Mouse (Mus musculus) layer of hippocampus, postnatal 36 days (tissue): ENCODE data around the gene Krtap4-7. TPM values are rescaled to one million over a fixed set of nuclear protein-coding genes. Genes with fewer than 3 reads are reported as not detected.
"Not testable (repeated sequence)": the region's sequence is repeated elsewhere in the genome, so short reads cannot be mapped to it uniquely, and the experiment has no call there.

Experiments used
- DNase-seq, 2 experiments: peaks; one replicate each; pipeline ENCODE4 v3.0.0; 2022
- total RNA-seq, 2 experiments: library from RNA; stranded (reverse); gene quantifications; 2 replicates each; pipeline ENCODE4 v1.2.3; 2021

Gene Krtap4-7
- total RNA-seq, 2 experiments from 2014 or later: not detected

- DNase-seq: not testable (repeated sequence)
These were observed 46.1 kb downstream of the Krtap4-7 start, which contains the start of gene Krtap9-3 for GRCm38 (mm10) chr11:99597742-99598141. Gene Krtap9-3 (minus strand): TSS chr11:99598105.

Other genes with a start within 250 kb of the Krtap4-7 start
- under 1 TPM; 0.61 to 0.97 TPM for gene Krt12, start 221.8 kb downstream of the Krtap4-7 start, total RNA-seq
- gene Krt20, start 205.9 kb downstream of the Krtap4-7 start, total RNA-seq: not detected
- gene Krt23, start 151.0 kb downstream of the Krtap4-7 start, total RNA-seq: not detected
- not detected for gene Krt39, start 122.8 kb downstream of the Krtap4-7 start, total RNA-seq
- not detected for gene Krt40, start 100.9 kb downstream of the Krtap4-7 start, total RNA-seq
- gene Krtap3-3, start 93.2 kb downstream of the Krtap4-7 start, total RNA-seq: not detected
- gene Krtap3-2, start 87.2 kb downstream of the Krtap4-7 start, total RNA-seq: not detected
- gene Gm11939, start 84.6 kb downstream of the Krtap4-7 start, total RNA-seq: not detected
- not detected for gene Krtap3-1, start 77.5 kb downstream of the Krtap4-7 start, total RNA-seq
- not detected for gene Krtap1-5, start 63.1 kb downstream of the Krtap4-7 start, total RNA-seq
- not detected for gene Krtap1-4, start 60.4 kb downstream of the Krtap4-7 start, total RNA-seq
- not detected for gene Krtap1-3, start 52.8 kb downstream of the Krtap4-7 start, total RNA-seq
- not detected for gene Krtap9-3, start 46.0 kb downstream of the Krtap4-7 start, total RNA-seq
- gene Gm11938, start 40.8 kb downstream of the Krtap4-7 start, total RNA-seq: not detected
- not detected for gene Gm11937, start 33.9 kb downstream of the Krtap4-7 start, total RNA-seq
- gene Krtap2-4, start 29.2 kb downstream of the Krtap4-7 start, total RNA-seq: not detected
- gene Gm11562, start 23.7 kb downstream of the Krtap4-7 start, total RNA-seq: not detected
- gene Krtap4-1, start 15.9 kb downstream of the Krtap4-7 start, total RNA-seq: not detected
- gene Krtap4-2, start 9.0 kb downstream of the Krtap4-7 start, total RNA-seq: not detected
- not detected for gene Gm11555, start 6.1 kb upstream of the Krtap4-7 start, total RNA-seq
- gene Gm11563, start 14.9 kb upstream of the Krtap4-7 start, total RNA-seq: not detected
- gene Krtap4-6, start 21.9 kb upstream of the Krtap4-7 start, total RNA-seq: not detected
- gene Gm14190, start 46.7 kb upstream of the Krtap4-7 start, total RNA-seq: not detected
- not detected for gene Gm14180, start 90.2 kb upstream of the Krtap4-7 start, total RNA-seq
- gene Gm11595, start 128.8 kb upstream of the Krtap4-7 start, total RNA-seq: not detected
- gene Krtap4-8, start 136.6 kb upstream of the Krtap4-7 start, total RNA-seq: not detected
- gene Krtap4-9, start 141.1 kb upstream of the Krtap4-7 start, total RNA-seq: not detected
- gene Gm11596, start 149.4 kb upstream of the Krtap4-7 start, total RNA-seq: not detected
- gene Gm11569, start 154.8 kb upstream of the Krtap4-7 start, total RNA-seq: not detected
- gene Gm11554, start 160.4 kb upstream of the Krtap4-7 start, total RNA-seq: not detected
- not detected for gene Krtap4-13, start 165.8 kb upstream of the Krtap4-7 start, total RNA-seq
- not detected for gene Gm11564, start 171.6 kb upstream of the Krtap4-7 start, total RNA-seq
- gene 2300003K06Rik, start 194.0 kb upstream of the Krtap4-7 start, total RNA-seq: not detected
- not detected for gene Krtap4-16, start 207.5 kb upstream of the Krtap4-7 start, total RNA-seq
- gene Gm11568, start 213.8 kb upstream of the Krtap4-7 start, total RNA-seq: not detected
- gene Gm11559, start 220.4 kb upstream of the Krtap4-7 start, total RNA-seq: not detected
- gene Krtap9-1, start 229.3 kb upstream of the Krtap4-7 start, total RNA-seq: not detected
- not detected for gene Gm11567, start 235.1 kb upstream of the Krtap4-7 start, total RNA-seq